Mouse (Mus musculus) leukemia stem cell, adult 10-12 weeks (primary cell): Measurements from ENCODE around the gene Ralb. TPM values are rescaled to one million over a fixed set of nuclear protein-coding genes. Genes with fewer than 3 reads are reported as not detected.

Experiments used
- polyA plus RNA-seq: library from polyadenylated mRNA; stranded (reverse); fragments of >175 nt; gene quantifications from 2 replicates; pipeline ENCODE4 v1.2.3, GENCODE M21; 2012; ENCODE audit warnings: low replicate concordance

The Ralb gene
- 3.3 and 5.7 TPM in 2 replicates for polyA plus RNA-seq

GRCm38 (mm10) chr1:119504260-119505062, at the start of gene Ralb:
Gene Ralb, minus strand, starts transcription at chr1:119504794.

DNA sequence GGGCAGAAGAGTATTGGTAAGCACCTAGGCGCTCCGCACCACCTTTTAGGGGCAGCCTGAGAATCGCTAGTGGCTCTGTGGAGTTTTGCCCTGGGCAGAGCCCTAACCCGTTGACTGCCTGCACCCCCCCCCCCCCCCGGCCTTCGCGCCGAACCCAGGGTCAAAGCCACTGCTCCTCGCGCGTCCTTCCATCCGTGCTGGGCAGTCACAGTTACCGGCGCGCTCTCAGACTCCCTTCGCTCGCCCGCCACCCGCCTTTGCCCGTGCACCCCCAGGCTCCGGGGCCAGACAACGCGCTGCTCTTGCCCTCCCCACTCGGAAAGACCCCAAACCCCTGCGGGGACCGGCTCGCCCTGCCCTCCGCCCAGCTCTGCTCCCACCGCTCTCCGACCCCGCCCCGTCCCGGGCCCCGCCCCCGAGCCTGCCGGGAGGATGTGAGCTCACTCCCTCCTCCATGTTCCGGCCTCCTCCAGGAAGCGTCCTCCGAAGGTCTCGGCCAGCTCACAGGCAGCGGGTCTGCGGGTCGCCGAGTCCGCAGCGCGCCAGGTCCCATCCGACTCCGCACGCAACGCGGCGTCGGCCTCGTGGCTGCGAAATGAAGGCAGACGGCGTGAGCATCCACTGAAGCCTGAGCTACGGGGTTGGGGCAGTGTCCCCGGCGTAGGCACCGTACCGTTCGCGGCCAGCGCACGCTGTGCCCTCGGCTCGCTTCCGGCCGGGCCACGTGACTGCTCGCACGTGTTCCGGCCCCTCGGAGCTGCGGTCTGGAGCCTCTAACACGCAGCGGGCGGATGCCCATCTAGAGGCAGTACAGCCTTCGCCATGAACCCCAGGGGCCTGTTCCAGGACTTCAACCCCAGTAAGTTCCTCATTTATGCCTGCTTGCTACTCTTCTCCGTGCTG, 21.3 kb upstream of the Ralb start, which contains the start of gene Tmem185b:
Gene Tmem185b (plus strand): TSS at position 472 of the 903 bp plus-strand sequence.

DNA sequence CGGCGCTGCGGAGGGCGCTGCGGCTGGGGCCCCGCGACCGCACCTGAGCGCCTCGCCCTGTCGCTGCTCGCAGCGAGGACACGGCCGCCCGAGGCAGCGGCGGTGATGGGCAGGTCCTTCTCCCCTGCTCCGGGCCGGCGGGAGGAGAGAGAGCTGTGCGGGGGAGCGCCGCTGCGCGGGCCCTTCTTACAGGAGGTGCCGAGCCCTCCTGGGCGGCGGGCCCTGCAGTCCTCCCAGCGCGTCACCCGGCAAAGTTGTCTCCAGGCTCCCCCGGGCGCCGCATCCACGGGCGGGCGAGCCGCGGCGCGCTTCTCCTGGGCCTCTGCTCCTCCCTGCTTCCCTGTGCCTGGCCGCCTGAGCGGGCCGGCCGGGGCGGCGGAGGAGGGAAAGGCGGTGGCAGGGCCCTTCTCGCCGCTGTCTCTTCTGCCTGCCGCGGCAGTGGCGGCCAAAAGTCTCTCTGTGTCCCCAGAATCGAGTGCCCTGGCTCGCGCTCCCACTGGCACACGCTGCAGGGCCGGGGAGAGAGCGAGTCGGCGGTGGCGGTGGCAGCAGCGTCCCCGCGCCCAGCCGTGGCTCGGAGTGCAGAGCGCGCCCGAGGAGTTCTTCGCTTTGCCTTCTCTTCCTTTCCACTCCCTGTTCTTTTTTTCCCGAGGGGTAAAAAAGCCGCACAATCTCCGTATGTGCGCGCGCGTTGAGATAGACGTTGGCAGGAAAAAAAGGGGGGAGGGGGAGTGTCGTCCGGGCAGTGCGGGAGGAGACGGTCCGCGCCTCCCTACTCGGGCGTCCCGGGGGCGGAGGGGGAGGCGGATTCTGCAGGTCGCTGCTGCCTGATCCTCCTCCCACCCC, 82.8 kb downstream of the Ralb start, which contains the start of gene Inhbb:
Gene Inhbb (minus strand): TSS at position 673 of the 846 bp plus-strand sequence.

Other genes with a start within 250 kb of the Ralb start
- 3.4 and 4.7 TPM in 2 replicates for gene Inhbb, start 82.5 kb downstream of the Ralb start, polyA plus RNA-seq
- 26.7 and 51.9 TPM in 2 replicates for gene Tmem185b, start 21.4 kb upstream of the Ralb start, polyA plus RNA-seq
- 0.26 and 1.8 TPM in 2 replicates for gene Epb41l5, start 144.2 kb upstream of the Ralb start, polyA plus RNA-seq